Mouse (Mus musculus): ENCODE measurements at regions not wholly inside any gene's neighbourhood (a gene's known extent, or its start where the extent isn't known, plus 50 kb on each side); places are given as distances from the start of the nearest gene placed in this dataset.

DNA sequence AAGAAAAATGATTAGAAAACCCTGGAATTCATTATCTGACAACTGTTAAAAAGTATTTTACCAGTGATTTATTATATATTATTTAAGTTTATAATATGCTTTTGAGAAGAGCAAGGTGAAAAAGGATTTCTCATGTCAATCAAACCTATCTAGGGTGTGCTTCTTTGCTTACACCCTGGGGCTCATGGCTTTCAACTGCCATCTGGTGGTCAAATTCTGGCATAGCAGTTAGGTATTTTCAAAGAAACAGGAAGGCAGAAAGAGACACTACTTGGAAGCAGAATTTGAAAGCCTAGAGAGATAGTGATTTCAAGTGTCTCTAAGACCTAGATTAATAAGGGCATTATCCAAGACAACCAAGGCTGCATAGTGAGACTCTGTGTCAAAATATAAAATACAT is 167.8 kb upstream of the Amot start:
- DNase-seq (ENCODE audit: low read depth): peak; percentile 58

GRCm38 (mm10) chrX:145651647-145652046 is 146.7 kb upstream of the Amot start:
- DNase-seq (ENCODE audit: low read depth): no peak

- no peak for DNase-seq (ENCODE audit: low read depth)
Measured at GRCm38 (mm10) chrX:145619649-145620048, 114.7 kb upstream of the Amot start.

GRCm38 (mm10) chrX:145602085-145602484 is 97.1 kb upstream of the Amot start:
- no peak for DNase-seq (ENCODE audit: low read depth)

- no peak for DNase-seq (ENCODE audit: low read depth)
Measured at GRCm38 (mm10) chrX:145590733-145591132, 85.8 kb upstream of the Amot start.

DNA sequence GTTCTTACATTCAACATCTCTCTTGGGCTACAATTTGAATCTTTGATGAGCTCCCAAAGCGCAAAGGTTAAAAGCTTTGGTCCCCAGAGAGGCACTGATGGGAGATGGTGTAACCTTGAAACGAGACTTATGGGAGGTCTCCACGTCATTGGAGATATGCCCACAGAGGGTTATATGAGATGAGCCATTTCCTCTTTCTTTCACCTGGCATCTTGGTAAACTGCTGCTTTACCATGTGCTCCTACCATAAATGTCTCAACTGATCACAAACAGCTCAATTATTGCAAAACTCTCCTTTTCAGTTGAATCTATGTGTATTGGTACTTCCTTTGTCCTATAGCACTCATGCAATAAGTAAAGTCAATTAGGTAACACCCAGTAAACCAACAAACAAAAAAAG is 62.5 kb upstream of the Amot start:
- no peak for DNase-seq (ENCODE audit: low read depth)

GRCm38 (mm10) chrX:145567073-145567472 is 62.1 kb upstream of the Amot start:
- DNase-seq (ENCODE audit: low read depth): no peak

DNA sequence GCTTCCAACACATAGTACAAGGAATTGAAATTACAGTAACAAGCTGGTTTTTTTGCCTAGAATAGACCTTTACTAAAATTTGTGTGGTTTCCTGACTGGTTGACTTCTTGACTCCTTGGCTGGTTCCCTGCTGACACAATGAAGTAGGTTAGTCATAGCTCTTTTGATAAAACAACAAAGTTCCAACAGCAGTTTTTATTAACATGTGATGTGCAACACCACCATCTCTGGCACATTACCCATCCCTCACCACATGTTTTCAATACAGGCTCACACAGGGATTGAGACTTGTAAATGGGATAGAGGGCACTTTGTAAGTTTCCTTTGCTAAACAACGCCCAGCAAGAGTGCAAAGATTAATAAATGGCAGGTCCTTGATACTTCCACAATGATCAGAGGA is 53.9 kb upstream of the Amot start:
- no peak for DNase-seq (ENCODE audit: low read depth)
